Mouse (Mus musculus) ES-E14 (cell line): Measurements from ENCODE around the gene Nup88.

Experiments
- CHD2 ChIP-seq: IDR thresholded peaks from 2 replicates; pipeline ENCODE4 v1.6.1; 2014; ENCODE audit warnings: mild to moderate bottlenecking, low read depth, low read length, inconsistent platforms
- HCFC1 ChIP-seq: IDR thresholded peaks from 2 replicates; pipeline ENCODE4 v1.6.1; 2012; ENCODE audit warnings: low read length, inconsistent platforms, borderline replicate concordance; ENCODE audit not compliant: insufficient read depth

- TF ChIP-seq CHD2: no peak
- TF ChIP-seq HCFC1: no peak
Measured at GRCm38 (mm10) chr11:70954711-70955110, 15.1 kb downstream of the Nup88 start.
